Mouse (Mus musculus): ENCODE results near the gene H1fx. TPM values are rescaled to one million over a fixed set of nuclear protein-coding genes. Genes with fewer than 3 reads are reported as not detected.
"Not testable (repeated sequence)": the region's sequence is repeated elsewhere in the genome, so short reads cannot be mapped to it uniquely, and the experiment has no call there.

H1fx gene
- polyA plus RNA-seq, 1 experiment from 2014 or later: 41.3 TPM

GRCm38 (mm10) chr6:88011106-88011505 is 29.7 kb upstream of the H1fx start:
- 84% methylated on average over 1 of the region's 1 CpGs for WGBS
- DNase-seq (ENCODE audit: low spot score); H3K4me3 ChIP-seq (ENCODE audit: low read depth, low read length); H3K4me2 ChIP-seq (replicated peaks; ENCODE audit: low read depth, low read length); H3K27ac ChIP-seq (ENCODE audit: low read depth, low read length); H3K9ac ChIP-seq (ENCODE audit: low read depth, low read length); H3K9me3 ChIP-seq (ENCODE audit: control insufficient read depth, low read length); H3K4me1 ChIP-seq (replicated peaks; ENCODE audit: control insufficient read depth, insufficient read depth, low read length); H3K27me3 ChIP-seq (ENCODE audit: control insufficient read depth, insufficient read depth, low read length); H3K36me3 ChIP-seq (ENCODE audit: control insufficient read depth, insufficient read depth, low read length); ATAC-seq (ENCODE audit: low FRiP score): not testable (repeated sequence)

GRCm38 (mm10) chr6:88009209-88009608 is 27.8 kb upstream of the H1fx start:
- DNase-seq (ENCODE audit: low spot score) (no peak), ATAC-seq (ENCODE audit: low FRiP score) (no peak)
- Histone ChIP-seq H3K4me1 (replicated peaks; ENCODE audit: control insufficient read depth, insufficient read depth, low read length) (no peaks in the 10 kb centered on the region), H3K9ac (ENCODE audit: low read depth, low read length) (no peak overlapping the region), H3K36me3 (ENCODE audit: control insufficient read depth, insufficient read depth, low read length) (peaks cover 5% of the 10 kb centered on the region; the same call in 1 of the 2 replicates), H3K9me3 (ENCODE audit: control insufficient read depth, low read length) (no peaks in the 10 kb centered on the region), H3K4me2 (replicated peaks; ENCODE audit: low read depth, low read length) (no peak overlapping the region), H3K4me3 (ENCODE audit: low read depth, low read length) (no peak overlapping the region), H3K27me3 (ENCODE audit: control insufficient read depth, insufficient read depth, low read length) (no peaks in the 10 kb centered on the region), H3K27ac (ENCODE audit: low read depth, low read length) (no peak overlapping the region)
- WGBS: 91% methylated on average over 4 of the region's 4 CpGs

- not testable (repeated sequence) for H3K9me3 ChIP-seq (ENCODE audit: control insufficient read depth, low read length); DNase-seq (ENCODE audit: low spot score); H3K4me2 ChIP-seq (replicated peaks; ENCODE audit: low read depth, low read length)
These were observed 23.3 kb upstream of the H1fx start for GRCm38 (mm10) chr6:88004773-88005172.

GRCm38 (mm10) chr6:88003439-88003838 is 22.0 kb upstream of the H1fx start:
- DNase-seq (ENCODE audit: low spot score): no peak
- Histone ChIP-seq H3K4me1 (replicated peaks; ENCODE audit: control insufficient read depth, insufficient read depth, low read length) (no peaks in the 10 kb centered on the region), H3K4me2 (replicated peaks; ENCODE audit: low read depth, low read length) (no peak overlapping the region), H3K9me3 (ENCODE audit: control insufficient read depth, low read length) (no peaks in the 10 kb centered on the region), H3K27me3 (ENCODE audit: control insufficient read depth, insufficient read depth, low read length) (no peaks in the 10 kb centered on the region), H3K4me3 (ENCODE audit: low read depth, low read length) (no peak overlapping the region), H3K36me3 (ENCODE audit: control insufficient read depth, insufficient read depth, low read length) (peaks cover 9% of the 10 kb centered on the region; the same call in 1 of the 2 replicates), H3K9ac (ENCODE audit: low read depth, low read length) (no peak overlapping the region), H3K27ac (ENCODE audit: low read depth, low read length) (no peak overlapping the region)
- ATAC-seq (ENCODE audit: low FRiP score): no peak
- 90% methylated on average over 4 of the region's 4 CpGs for WGBS

More at GRCm38 (mm10) chr6:88004773-88005172, 23.3 kb upstream of the H1fx start:
- not testable (repeated sequence) for H3K36me3 ChIP-seq (ENCODE audit: control insufficient read depth, insufficient read depth, low read length); ATAC-seq (ENCODE audit: low FRiP score); H3K27me3 ChIP-seq (ENCODE audit: control insufficient read depth, insufficient read depth, low read length); H3K9ac ChIP-seq (ENCODE audit: low read depth, low read length); H3K4me3 ChIP-seq (ENCODE audit: low read depth, low read length); H3K27ac ChIP-seq (ENCODE audit: low read depth, low read length); H3K4me1 ChIP-seq (replicated peaks; ENCODE audit: control insufficient read depth, insufficient read depth, low read length)
- 92% methylated on average over 13 of the region's 14 CpGs for WGBS

- Histone ChIP-seq H3K4me2 (replicated peaks; ENCODE audit: low read depth, low read length) (no peak overlapping the region), H3K4me3 (ENCODE audit: low read depth, low read length) (no peak overlapping the region), H3K27ac (ENCODE audit: low read depth, low read length) (no peak overlapping the region), H3K4me1 (replicated peaks; ENCODE audit: control insufficient read depth, insufficient read depth, low read length) (peaks cover 6% of the 10 kb centered on the region), H3K36me3 (ENCODE audit: control insufficient read depth, insufficient read depth, low read length) (peaks cover 5% of the 10 kb centered on the region; the same call in 1 of the 2 replicates), H3K9ac (ENCODE audit: low read depth, low read length) (no peak overlapping the region), H3K9me3 (ENCODE audit: control insufficient read depth, low read length) (no peaks in the 10 kb centered on the region), H3K27me3 (ENCODE audit: control insufficient read depth, insufficient read depth, low read length) (no peaks in the 10 kb centered on the region)
- WGBS: 84% methylated on average over 4 of the region's 4 CpGs
- DNase-seq (ENCODE audit: low spot score) (no peak), ATAC-seq (ENCODE audit: low FRiP score) (no peak)
These were observed 16.9 kb upstream of the H1fx start for GRCm38 (mm10) chr6:87998358-87998757.

- Histone ChIP-seq H3K36me3 (ENCODE audit: control insufficient read depth, insufficient read depth, low read length) (peaks cover 5% of the 10 kb centered on the region; the same call in 1 of the 2 replicates), H3K27ac (ENCODE audit: low read depth, low read length) (no peak overlapping the region), H3K4me1 (replicated peaks; ENCODE audit: control insufficient read depth, insufficient read depth, low read length) (peaks cover 8% of the 10 kb centered on the region), H3K4me3 (ENCODE audit: low read depth, low read length) (no peak overlapping the region), H3K4me2 (replicated peaks; ENCODE audit: low read depth, low read length) (no peak overlapping the region), H3K9ac (ENCODE audit: low read depth, low read length) (no peak overlapping the region), H3K9me3 (ENCODE audit: control insufficient read depth, low read length) (no peaks in the 10 kb centered on the region), H3K27me3 (ENCODE audit: control insufficient read depth, insufficient read depth, low read length) (no peaks in the 10 kb centered on the region)
- 63% methylated on average over 7 of the region's 7 CpGs for WGBS
- DNase-seq (ENCODE audit: low spot score): peak; percentile 89
- ATAC-seq (ENCODE audit: low FRiP score): peak; percentile 58
These were observed 16.3 kb upstream of the H1fx start for GRCm38 (mm10) chr6:87997706-87998265.

- Histone ChIP-seq H3K9me3 (ENCODE audit: control insufficient read depth, low read length) (no peaks in the 10 kb centered on the region), H3K27ac (ENCODE audit: low read depth, low read length) (no peak overlapping the region), H3K4me3 (ENCODE audit: low read depth, low read length) (no peak overlapping the region), H3K36me3 (ENCODE audit: control insufficient read depth, insufficient read depth, low read length) (peaks cover 5% of the 10 kb centered on the region; the same call in 1 of the 2 replicates), H3K9ac (ENCODE audit: low read depth, low read length) (no peak overlapping the region), H3K4me2 (replicated peaks; ENCODE audit: low read depth, low read length) (no peak overlapping the region), H3K4me1 (replicated peaks; ENCODE audit: control insufficient read depth, insufficient read depth, low read length) (peaks cover 10% of the 10 kb centered on the region), H3K27me3 (ENCODE audit: control insufficient read depth, insufficient read depth, low read length) (no peaks in the 10 kb centered on the region)
- WGBS: 96% methylated on average over 9 of the region's 9 CpGs
- DNase-seq (ENCODE audit: low spot score) (no peak), ATAC-seq (ENCODE audit: low FRiP score) (no peak)
These were observed 15.2 kb upstream of the H1fx start for GRCm38 (mm10) chr6:87996606-87997005.

GRCm38 (mm10) chr6:87995519-87995918 is 14.1 kb upstream of the H1fx start:
- ATAC-seq (ENCODE audit: low FRiP score): no peak
- Histone ChIP-seq H3K4me2 (replicated peaks; ENCODE audit: low read depth, low read length) (no peak overlapping the region), H3K4me1 (replicated peaks; ENCODE audit: control insufficient read depth, insufficient read depth, low read length) (peaks cover 10% of the 10 kb centered on the region), H3K27ac (ENCODE audit: low read depth, low read length) (no peak overlapping the region), H3K27me3 (ENCODE audit: control insufficient read depth, insufficient read depth, low read length) (no peaks in the 10 kb centered on the region), H3K4me3 (ENCODE audit: low read depth, low read length) (no peak overlapping the region), H3K9me3 (ENCODE audit: control insufficient read depth, low read length) (no peaks in the 10 kb centered on the region), H3K9ac (ENCODE audit: low read depth, low read length) (no peak overlapping the region), H3K36me3 (ENCODE audit: control insufficient read depth, insufficient read depth, low read length) (no peaks in the 10 kb centered on the region)
- no peak for DNase-seq (ENCODE audit: low spot score)
- 89% methylated on average over 4 of the region's 4 CpGs for WGBS

- 6% methylated on average over 17 of the region's 18 CpGs for WGBS
- no peaks in the 10 kb centered on the region for H3K27me3 ChIP-seq (ENCODE audit: control insufficient read depth, insufficient read depth, low read length)
- peaks cover 10% of the 10 kb centered on the region for H3K4me1 ChIP-seq (replicated peaks; ENCODE audit: control insufficient read depth, insufficient read depth, low read length)
- peak; percentile 90 for DNase-seq (ENCODE audit: low spot score)
- no peaks in the 10 kb centered on the region for H3K36me3 ChIP-seq (ENCODE audit: control insufficient read depth, insufficient read depth, low read length)
- H3K27ac ChIP-seq (ENCODE audit: low read depth, low read length): peak overlapping the region; percentile 87
- no peaks in the 10 kb centered on the region for H3K9me3 ChIP-seq (ENCODE audit: control insufficient read depth, low read length)
- H3K4me3 ChIP-seq (ENCODE audit: low read depth, low read length): peak overlapping the region; percentile 22
- peak; percentile 83 for ATAC-seq (ENCODE audit: low FRiP score)
- H3K9ac ChIP-seq (ENCODE audit: low read depth, low read length): peak overlapping the region; percentile 46
- peak overlapping the region; percentile 52 for H3K4me2 ChIP-seq (replicated peaks; ENCODE audit: low read depth, low read length)
These were observed 12.5 kb upstream of the H1fx start for GRCm38 (mm10) chr6:87993790-87994571.

All from hindbrain, embryonic 11.5 days (tissue).